8 mouse cellular contexts compared by ENCODE assay signal in genomic region chr2:93413367-93414014, GRCm38 (mm10). TPM values are rescaled to one million over a fixed set of nuclear protein-coding genes. Genes with fewer than 3 reads are reported as not detected.
DNase-seq lines count a peak whose midpoint lies in the region; ATAC-seq lines count a peak whose summit lies in the region.

No protein-coding gene starts in this region.

- H3K9me3 ChIP-seq in hindbrain, embryonic 11.5 days (ENCODE audit: control insufficient read depth, low read length) = no peaks in the 10 kb centered on the region
- no peaks in the 10 kb centered on the region for H3K9me3 ChIP-seq in neural tube, embryonic 11.5 days (ENCODE audit: control insufficient read depth, low read length)

- no peak overlapping the region for H3K27ac ChIP-seq in hindbrain, embryonic 11.5 days (ENCODE audit: low read depth, low read length)
- H3K27ac ChIP-seq in neural tube, embryonic 11.5 days (ENCODE audit: low read depth, low read length) = no peak overlapping the region

- 51% methylated on average over 7 of the region's 7 CpGs for WGBS in hindbrain, embryonic 11.5 days
- 53% methylated on average over 7 of the region's 7 CpGs for WGBS in neural tube, embryonic 11.5 days

- DNase-seq in ovary, postnatal 14 days (ENCODE audit: low spot score) = peak; percentile 44
- no peak for DNase-seq in ovary, postnatal 10 days (ENCODE audit: low spot score)
- DNase-seq in ZHBTc4 (ENCODE audit: low read depth, low spot score) = peak; percentile 66
- DNase-seq in hindbrain, embryonic 11.5 days (ENCODE audit: low spot score) = peak; percentile 80
- peak; percentile 34 to 61 for DNase-seq in left cerebral cortex, postnatal 10 days (ENCODE audit: extremely low spot score in 1 of 2, low spot score in 2 of 2)
- DNase-seq in neural tube, embryonic 11.5 days (ENCODE audit: low spot score) = peak; percentile 72
- peak; percentile 87 for DNase-seq in thymus, postnatal 4 days

- H3K4me2 ChIP-seq in hindbrain, embryonic 11.5 days (replicated peaks; ENCODE audit: low read depth, low read length) = no peak overlapping the region
- no peak overlapping the region for H3K4me2 ChIP-seq in neural tube, embryonic 11.5 days (ENCODE audit: low read depth)

- H3K27me3 ChIP-seq in hindbrain, embryonic 11.5 days (ENCODE audit: control insufficient read depth, insufficient read depth, low read length) = 0 out of 2 replicates have a peak, but pooled peaks cover 2% of the 10 kb centered on the region
- no peaks in the 10 kb centered on the region for H3K27me3 ChIP-seq in neural tube, embryonic 11.5 days (ENCODE audit: control insufficient read depth, insufficient read depth, low read length)

- peaks cover 2% of the 10 kb centered on the region; the same call in 1 of the 2 replicates for H3K4me1 ChIP-seq in hindbrain, embryonic 11.5 days (replicated peaks; ENCODE audit: control insufficient read depth, insufficient read depth, low read length)
- H3K4me1 ChIP-seq in neural tube, embryonic 11.5 days (ENCODE audit: control insufficient read depth, insufficient read depth, low read length) = peaks cover 5% of the 10 kb centered on the region

- H3K36me3 ChIP-seq in hindbrain, embryonic 11.5 days (ENCODE audit: control insufficient read depth, insufficient read depth, low read length) = no peaks in the 10 kb centered on the region
- no peaks in the 10 kb centered on the region for H3K36me3 ChIP-seq in neural tube, embryonic 11.5 days (ENCODE audit: control insufficient read depth, insufficient read depth, low read length)

- peak; percentile 43; the same call in 1 of the 2 replicates for ATAC-seq in common myeloid progenitor, adult 5-6 weeks (replicated peaks; ENCODE audit: low read depth, poor library complexity, severe bottlenecking)
- no peak for ATAC-seq in hindbrain, embryonic 11.5 days (ENCODE audit: low FRiP score)
- 0 out of 2 replicates have a peak, but pooled peaks have one; percentile 17 for ATAC-seq in neural tube, embryonic 11.5 days (ENCODE audit: insufficient read depth, low FRiP score, low TSS enrichment)

- H3K9ac ChIP-seq in hindbrain, embryonic 11.5 days (ENCODE audit: low read depth, low read length) = no peak overlapping the region
- H3K9ac ChIP-seq in neural tube, embryonic 11.5 days (ENCODE audit: low read length) = no peak overlapping the region

- no peak overlapping the region for H3K4me3 ChIP-seq in hindbrain, embryonic 11.5 days (ENCODE audit: low read depth, low read length)
- H3K4me3 ChIP-seq in neural tube, embryonic 11.5 days (ENCODE audit: low read depth, low read length) = no peak overlapping the region

- intact Hi-C loops in left cerebral cortex, postnatal 10 days (cut with DNase I) = loop anchor here (5.0 to 10.0 kb wide), 2 partner anchors 81 to 339 kb away; partner anchors contain the start of gene Tspan18

RNA-seq across cellular contexts. Expression of gene Cd82, which starts 49.4 kb away (rescaled TPM):
- 42.9 and 43.7 TPM in 2 replicates for total RNA-seq in common myeloid progenitor, adult 5-6 weeks (2017)
- 6.2 and 6.3 TPM in 2 replicates for polyA plus RNA-seq in hindbrain, embryonic 11.5 days (2014; fragmentation: Nextera tagmentation; extraction: Ambion mirVana)
- 1 to 10 TPM; 8.1 to 9.4 TPM for total RNA-seq in left cerebral cortex, postnatal 10 days (2021)
- 5.4 and 7.3 TPM in 2 replicates for polyA plus RNA-seq in neural tube, embryonic 11.5 days (2014; fragmentation: Nextera tagmentation; extraction: Ambion mirVana)
